In the genomic region with DNA sequence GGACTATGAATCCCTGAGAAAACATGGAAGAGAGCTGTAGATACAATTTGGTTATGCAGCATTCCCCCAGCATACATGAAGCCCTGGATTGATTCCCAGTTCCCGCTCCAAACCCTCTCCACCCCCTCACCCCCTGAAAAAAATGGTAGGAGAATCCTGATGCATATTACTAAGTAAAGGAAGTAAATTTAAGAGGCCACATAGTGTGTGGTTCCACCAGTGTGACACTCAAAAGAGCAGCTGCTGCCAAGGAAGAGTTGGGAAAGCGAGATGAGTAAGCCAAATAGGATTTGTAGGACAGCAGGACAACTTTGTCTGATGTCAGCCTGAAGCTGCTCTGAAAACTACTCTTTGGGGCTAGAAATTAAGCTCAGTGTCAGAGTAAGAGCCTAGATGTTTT, we compare ENCODE assay signal across 42 mouse cellular contexts. TPM values are rescaled to one million over a fixed set of nuclear protein-coding genes. Genes with fewer than 3 reads are reported as not detected.
DNase-seq lines count a peak whose midpoint lies in the region; ATAC-seq and TF ChIP-seq lines count a peak whose summit lies in the region.
"Had no signal": no experiment of that assay in that cellular context is flagged by ENCODE, and none has a peak within 500 bp of the region (broad histone marks: within the 10 kb centered on the region; RNA-seq: fewer than 3 reads in every experiment).

No protein-coding gene starts in this region.

- no peak overlapping the region for H3K9ac ChIP-seq in liver, adult 2 months (ENCODE audit: low read depth, low read length)
- no peak overlapping the region for H3K9ac ChIP-seq in liver, embryonic 12.5 days
- no peak overlapping the region for H3K9ac ChIP-seq in forebrain, embryonic 14.5 days (ENCODE audit: low read length)
- H3K9ac ChIP-seq: embryonic facial prominence, embryonic 15.5 days; forebrain, embryonic 15.5 days; heart, embryonic 15.5 days; hindbrain, embryonic 12.5 days; intestine, embryonic 15.5 days; liver, embryonic 14.5 days had no signal

- WGBS in liver, adult 2 months: 82% methylated on average over 2 of the region's 2 CpGs
- 71% methylated on average over 2 of the region's 2 CpGs for WGBS in liver, embryonic 12.5 days (ENCODE audit: insufficient replicate concordance)
- WGBS in forebrain, embryonic 14.5 days: 88% methylated on average over 2 of the region's 2 CpGs

- no peak overlapping the region for H3K27ac ChIP-seq in liver, adult 2 months (replicated peaks; ENCODE audit: insufficient read depth, low read depth, low read length)
- H3K27ac ChIP-seq in liver, embryonic 12.5 days: no peak overlapping the region
- no peak overlapping the region for H3K27ac ChIP-seq in forebrain, embryonic 14.5 days (ENCODE audit: low read depth, low read length)
- H3K27ac ChIP-seq: embryonic facial prominence, embryonic 10.5 days; embryonic facial prominence, embryonic 15.5 days; forebrain, embryonic 15.5 days; heart, embryonic 10.5 days; heart, embryonic 15.5 days; hindbrain, embryonic 12.5 days; hindbrain, postnatal 0 days; intestine, embryonic 15.5 days; kidney, postnatal 0 days; liver, embryonic 14.5 days had no signal

- no peak for TF ChIP-seq POLR2A in liver, adult 2 months (IDR thresholded peaks at IDR 0.05; ENCODE audit: extremely low read depth, insufficient read depth, low read length)

- peak; percentile 26 for DNase-seq in liver, adult 2 months (ENCODE audit: extremely low read depth, low read depth, low spot score)
- peak; percentile 3 for DNase-seq in Muller cell, postnatal 12 days (ENCODE audit: inconsistent ontology term)
- DNase-seq in adrenal gland, postnatal 10 days: peak; percentile 29
- DNase-seq in gonadal fat pad, adult 2 months (ENCODE audit: low read depth): peak; percentile 37
- DNase-seq in forebrain, embryonic 14.5 days (ENCODE audit: low spot score): no peak
- no peak for DNase-seq in spleen, adult 18-20 months
- DNase-seq: cerebellum, adult 18-20 months; cerebellum, postnatal 14 days; gastrocnemius, postnatal 10 days; heart, adult 11 months; heart, postnatal 36 days; kidney, adult 8-10 months; kidney, postnatal 4 days; left cerebral cortex, postnatal 4 days; lung, adult 2 months; right cerebral cortex, postnatal 4 days; thymus, postnatal 4 days had no signal

- H3K36me3 ChIP-seq in liver, adult 2 months (ENCODE audit: control insufficient read depth, insufficient read depth, low read length): peaks cover 59% of the 10 kb centered on the region
- peaks cover 98% of the 10 kb centered on the region for H3K36me3 ChIP-seq in liver, embryonic 12.5 days
- H3K36me3 ChIP-seq in forebrain, embryonic 14.5 days (ENCODE audit: control insufficient read depth, insufficient read depth, low read length): peaks cover 99% of the 10 kb centered on the region

- H3K79me2 ChIP-seq in liver, adult 2 months (ENCODE audit: control insufficient read depth, insufficient read depth, low read length): no peaks in the 10 kb centered on the region

- no peaks in the 10 kb centered on the region for H3K27me3 ChIP-seq in liver, adult 2 months (ENCODE audit: control insufficient read depth, insufficient read depth, low read length)
- no peaks in the 10 kb centered on the region for H3K27me3 ChIP-seq in liver, embryonic 12.5 days (replicated peaks)
- no peaks in the 10 kb centered on the region for H3K27me3 ChIP-seq in forebrain, embryonic 14.5 days (replicated peaks; ENCODE audit: control insufficient read depth, insufficient read depth, low read length)
- H3K27me3 ChIP-seq: CH12.LX; embryonic facial prominence, embryonic 15.5 days; forebrain, embryonic 15.5 days; heart, embryonic 15.5 days; hindbrain, embryonic 12.5 days; intestine, embryonic 15.5 days had no signal

- no peak for ATAC-seq in liver, embryonic 12.5 days
- no peak for ATAC-seq in forebrain, embryonic 14.5 days
- ATAC-seq: forebrain, embryonic 15.5 days; hindbrain, postnatal 0 days; intestine, embryonic 15.5 days; midbrain, embryonic 16.5 days had no signal

- no peak overlapping the region for H3K4me2 ChIP-seq in liver, embryonic 12.5 days
- no peak overlapping the region for H3K4me2 ChIP-seq in forebrain, embryonic 14.5 days (ENCODE audit: low read length)
- H3K4me2 ChIP-seq: embryonic facial prominence, embryonic 15.5 days; forebrain, embryonic 15.5 days; heart, embryonic 15.5 days; hindbrain, embryonic 12.5 days; intestine, embryonic 15.5 days; midbrain, embryonic 11.5 days had no signal

- no peak overlapping the region for H3K4me3 ChIP-seq in liver, adult 2 months (ENCODE audit: insufficient read depth, low read depth, low read length)
- no peak overlapping the region for H3K4me3 ChIP-seq in liver, embryonic 12.5 days
- no peak overlapping the region for H3K4me3 ChIP-seq in forebrain, embryonic 14.5 days (ENCODE audit: low read depth, low read length)
- H3K4me3 ChIP-seq: embryonic facial prominence, embryonic 10.5 days; embryonic facial prominence, embryonic 15.5 days; forebrain, embryonic 15.5 days; heart, embryonic 10.5 days; heart, embryonic 15.5 days; hindbrain, embryonic 12.5 days; intestine, embryonic 15.5 days had no signal

- TF ChIP-seq CTCF in liver, adult 2 months (IDR thresholded peaks at IDR 0.05; ENCODE audit: low read depth, low read length): no peak

- no peaks in the 10 kb centered on the region for H3K9me3 ChIP-seq in liver, embryonic 12.5 days (replicated peaks)
- H3K9me3 ChIP-seq in forebrain, embryonic 14.5 days (replicated peaks; ENCODE audit: control insufficient read depth, low read length): no peaks in the 10 kb centered on the region
- H3K9me3 ChIP-seq: embryonic facial prominence, embryonic 10.5 days; embryonic facial prominence, embryonic 15.5 days; forebrain, embryonic 15.5 days; G1E; heart, embryonic 10.5 days; heart, embryonic 15.5 days; hindbrain, embryonic 12.5 days; intestine, embryonic 15.5 days had no signal

- H3K4me1 ChIP-seq in liver, adult 2 months (ENCODE audit: control insufficient read depth, insufficient read depth, low read length): no peaks in the 10 kb centered on the region
- peaks cover 13% of the 10 kb centered on the region for H3K4me1 ChIP-seq in liver, embryonic 12.5 days
- H3K4me1 ChIP-seq in forebrain, embryonic 14.5 days (ENCODE audit: control insufficient read depth, insufficient read depth, low read length): no peaks in the 10 kb centered on the region
- H3K4me1 ChIP-seq: embryonic facial prominence, embryonic 10.5 days; embryonic facial prominence, embryonic 15.5 days; forebrain, embryonic 15.5 days; heart, embryonic 10.5 days; heart, embryonic 15.5 days; hindbrain, embryonic 12.5 days; intestine, embryonic 15.5 days had no signal

RNA-seq across cellular contexts. Expression of a gene that starts 25.3 kb away (rescaled TPM):
- 4.1 and 6.2 TPM in 2 replicates for total RNA-seq in liver, adult 2 months (2014; rRNA removed)
- 6.0 and 9.6 TPM in 2 replicates for polyA plus RNA-seq in liver, adult 2 months (2012; rRNA removed)
- 23.9 and 25.8 TPM in 2 replicates for polyA plus RNA-seq in liver, embryonic 12.5 days (2016; fragmentation: Nextera tagmentation; extraction: Ambion mirVana)
- total RNA-seq in adrenal gland, postnatal 10 days (2021): 10 to 100 TPM; 37.9 to 45.3 TPM
- polyA plus RNA-seq in gonadal fat pad, adult 2 months (2012; rRNA removed): 28.9 and 30.4 TPM in 2 replicates
- polyA plus RNA-seq in forebrain, embryonic 14.5 days (2014; fragmentation: Nextera tagmentation; extraction: Ambion mirVana): 25.6 and 30.3 TPM in 2 replicates

RNA-seq across cellular contexts. Expression of a gene that starts 25.3 kb away (rescaled TPM):
- total RNA-seq in liver, adult 2 months (2014; rRNA removed): 12.2 and 14.7 TPM in 2 replicates
- 20.3 and 20.6 TPM in 2 replicates for polyA plus RNA-seq in liver, adult 2 months (2012; rRNA removed)
- 15.5 and 17.5 TPM in 2 replicates for polyA plus RNA-seq in liver, embryonic 12.5 days (2016; fragmentation: Nextera tagmentation; extraction: Ambion mirVana)
- 10 to 100 TPM; 43.4 to 46.2 TPM for total RNA-seq in adrenal gland, postnatal 10 days (2021)
- polyA plus RNA-seq in gonadal fat pad, adult 2 months (2012; rRNA removed): 48.2 and 83.0 TPM in 2 replicates
- 30.2 and 35.4 TPM in 2 replicates for polyA plus RNA-seq in forebrain, embryonic 14.5 days (2014; fragmentation: Nextera tagmentation; extraction: Ambion mirVana)

RNA-seq across cellular contexts. Expression of a gene that starts 30.6 kb away (rescaled TPM):
- total RNA-seq in liver, adult 2 months (2014; rRNA removed): not detected in 2 replicates
- not detected in 2 replicates for polyA plus RNA-seq in liver, adult 2 months (2012; rRNA removed)
- not detected in 2 replicates for polyA plus RNA-seq in liver, embryonic 12.5 days (2016; fragmentation: Nextera tagmentation; extraction: Ambion mirVana)
- total RNA-seq in adrenal gland, postnatal 10 days (2021): not detected
- polyA plus RNA-seq in gonadal fat pad, adult 2 months (2012; rRNA removed): not detected in 2 replicates
- not detected in 2 replicates for polyA plus RNA-seq in forebrain, embryonic 14.5 days (2014; fragmentation: Nextera tagmentation; extraction: Ambion mirVana)
- total RNA-seq: CH12.LX; G1E; gastrocnemius, postnatal 10 days; hindbrain, postnatal 0 days; layer of hippocampus, adult 8-10 months; layer of hippocampus, postnatal 25 days; left cerebral cortex, postnatal 4 days; megakaryocyte progenitor cell, adult 5-6 weeks; neutrophil, adult 5-6 weeks had no signal
- polyA plus RNA-seq: brain, embryonic 14.5 days; cortical plate, adult 2 months; embryonic facial prominence, embryonic 10.5 days; embryonic facial prominence, embryonic 15.5 days; forebrain, embryonic 15.5 days; G1E; heart, embryonic 10.5 days; heart, embryonic 15.5 days; hindbrain, embryonic 12.5 days; hindbrain, postnatal 0 days; intestine, embryonic 15.5 days; kidney, postnatal 0 days; limb, embryonic 14.5 days; liver, embryonic 14.5 days; lung, adult 2 months; midbrain, embryonic 11.5 days; midbrain, embryonic 16.5 days; neural tube, embryonic 11.5 days; testis, adult 2 months; thymus, postnatal 0 days had no signal

RNA-seq across cellular contexts. Expression of a gene that starts 45.5 kb away (rescaled TPM):
- total RNA-seq in liver, adult 2 months (2014; rRNA removed): 87.4 and 97.7 TPM in 2 replicates
- polyA plus RNA-seq in liver, adult 2 months (2012; rRNA removed): 154 and 158 TPM in 2 replicates
- polyA plus RNA-seq in liver, embryonic 12.5 days (2016; fragmentation: Nextera tagmentation; extraction: Ambion mirVana): 6.9 and 7.4 TPM in 2 replicates
- total RNA-seq in adrenal gland, postnatal 10 days (2021): 10 to 100 TPM; 23.7 to 24.1 TPM
- 51.9 and 62.7 TPM in 2 replicates for polyA plus RNA-seq in gonadal fat pad, adult 2 months (2012; rRNA removed)
- polyA plus RNA-seq in forebrain, embryonic 14.5 days (2014; fragmentation: Nextera tagmentation; extraction: Ambion mirVana): 6.3 and 6.6 TPM in 2 replicates

RNA-seq across cellular contexts. Expression of a gene that starts 47.7 kb away (rescaled TPM):
- total RNA-seq in liver, adult 2 months (2014; rRNA removed): 23.3 and 23.5 TPM in 2 replicates
- 50.0 and 62.0 TPM in 2 replicates for polyA plus RNA-seq in liver, adult 2 months (2012; rRNA removed)
- polyA plus RNA-seq in liver, embryonic 12.5 days (2016; fragmentation: Nextera tagmentation; extraction: Ambion mirVana): 30.3 and 33.7 TPM in 2 replicates
- 10 to 100 TPM; 70.9 to 89.7 TPM for total RNA-seq in adrenal gland, postnatal 10 days (2021)
- 284 and 342 TPM in 2 replicates for polyA plus RNA-seq in gonadal fat pad, adult 2 months (2012; rRNA removed)
- polyA plus RNA-seq in forebrain, embryonic 14.5 days (2014; fragmentation: Nextera tagmentation; extraction: Ambion mirVana): 106 and 123 TPM in 2 replicates

Comparison
In these comparisons a context has a peak if more than half of its experiments do, and no peak if none do; other contexts are left out.
1. DNase-seq: peak in liver, adult 2 months (single experiment), Muller cell, postnatal 12 days (single experiment), adrenal gland, postnatal 10 days (single experiment) and gonadal fat pad, adult 2 months (single experiment); none in forebrain, embryonic 14.5 days (single experiment) and spleen, adult 18-20 months (0 of 2).